In the genomic region with DNA sequence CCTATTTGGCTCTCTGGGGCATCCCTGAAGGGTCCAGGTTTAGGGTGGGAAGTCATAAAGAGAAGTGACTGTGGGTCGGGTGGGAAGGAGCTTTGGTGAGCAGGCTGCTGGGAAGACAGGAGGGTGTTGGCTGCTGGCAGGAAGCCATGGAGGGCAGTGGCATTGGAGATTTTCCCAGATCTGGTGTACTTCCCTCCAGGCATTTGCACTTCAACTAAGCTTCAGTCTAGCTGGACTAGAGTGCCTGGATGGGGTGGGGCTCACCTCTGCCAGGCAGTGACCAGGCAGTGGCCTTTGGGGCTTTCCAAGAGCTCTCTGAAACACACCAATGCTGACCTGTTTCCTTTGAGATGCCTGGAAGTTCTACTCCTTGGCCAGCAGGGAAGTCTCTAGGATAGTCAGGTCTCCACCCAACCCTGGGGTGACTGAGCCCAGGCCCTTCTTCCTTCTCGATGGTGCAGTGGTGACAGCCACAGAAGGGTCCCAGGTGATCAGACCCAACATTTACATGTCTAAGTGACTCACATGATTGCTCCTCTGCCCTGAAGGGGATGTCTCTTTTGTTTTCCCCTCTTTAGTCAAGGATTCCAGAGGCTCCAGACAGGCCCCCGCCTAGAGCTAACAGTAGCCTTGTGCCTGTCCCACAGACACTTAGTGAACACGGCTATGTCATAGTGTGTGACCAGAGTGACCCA, we compare ENCODE assay signal across 16 mouse cellular contexts. TPM values are rescaled to one million over a fixed set of nuclear protein-coding genes. Genes with fewer than 3 reads are reported as not detected.
A peak's percentile ranks its signal among the peaks of the same experiment; 100 is the strongest.
DNase-seq lines count a peak whose midpoint lies in the region; ATAC-seq and TF ChIP-seq lines count a peak whose summit lies in the region.
"Had no signal": no experiment of that assay in that cellular context is flagged by ENCODE, and none has a peak within 500 bp of the region (broad histone marks: within the 10 kb centered on the region; RNA-seq: fewer than 3 reads in every experiment).

No protein-coding gene starts in this region.

- H3K4me3 ChIP-seq in lung, embryonic 14.5 days (ENCODE audit: low read depth, low read length), result no peak overlapping the region
- no peak overlapping the region for H3K4me3 ChIP-seq in neural tube, embryonic 15.5 days (replicated peaks)
- no peak overlapping the region for H3K4me3 ChIP-seq in midbrain, embryonic 10.5 days
- H3K4me3 ChIP-seq: embryonic facial prominence, embryonic 13.5 days; forebrain, embryonic 13.5 days; heart, adult 2 months; layer of hippocampus, adult 2 months; midbrain, embryonic 12.5 days had no signal

- no peaks in the 10 kb centered on the region for H3K36me3 ChIP-seq in lung, embryonic 14.5 days (ENCODE audit: insufficient read depth)
- H3K36me3 ChIP-seq in neural tube, embryonic 15.5 days, result no peaks in the 10 kb centered on the region
- H3K36me3 ChIP-seq in midbrain, embryonic 10.5 days, result no peaks in the 10 kb centered on the region
- H3K36me3 ChIP-seq: embryonic facial prominence, embryonic 13.5 days; midbrain, embryonic 12.5 days had no signal

- no peak overlapping the region for H3K4me2 ChIP-seq in lung, embryonic 14.5 days
- no peak overlapping the region for H3K4me2 ChIP-seq in neural tube, embryonic 15.5 days
- H3K4me2 ChIP-seq: embryonic facial prominence, embryonic 13.5 days; forebrain, embryonic 13.5 days; midbrain, embryonic 12.5 days had no signal

- H3K27ac ChIP-seq in lung, embryonic 14.5 days (ENCODE audit: low read depth), result no peak overlapping the region
- H3K27ac ChIP-seq in neural tube, embryonic 15.5 days (replicated peaks), result no peak overlapping the region
- no peak overlapping the region for H3K27ac ChIP-seq in midbrain, embryonic 10.5 days (replicated peaks)
- H3K27ac ChIP-seq: embryonic facial prominence, embryonic 13.5 days; forebrain, embryonic 13.5 days; heart, adult 2 months; layer of hippocampus, adult 2 months; liver, embryonic 14.5 days; midbrain, embryonic 12.5 days had no signal

- H3K4me1 ChIP-seq in lung, embryonic 14.5 days (ENCODE audit: insufficient read depth), result no peaks in the 10 kb centered on the region
- H3K4me1 ChIP-seq in neural tube, embryonic 15.5 days, result no peaks in the 10 kb centered on the region
- peaks cover 8% of the 10 kb centered on the region; the same call in 1 of the 2 replicates for H3K4me1 ChIP-seq in midbrain, embryonic 10.5 days
- H3K4me1 ChIP-seq: embryonic facial prominence, embryonic 13.5 days; forebrain, embryonic 13.5 days; midbrain, embryonic 12.5 days had no signal

- peak; percentile 24 for DNase-seq in adrenal gland, postnatal 10 days
- DNase-seq in adrenal gland, postnatal 4 days (ENCODE audit: low spot score in 2 of 2), result no peak
- DNase-seq in ES-CJ7 (ENCODE audit: low read depth, low spot score), result peak; percentile 64
- DNase-seq in cerebellum, adult 18-20 months, result peak; percentile 64 to 69
- DNase-seq in lung, embryonic 14.5 days, result peak; percentile 49
- DNase-seq in B cell, adult 2 months, result no peak
- no peak for DNase-seq in midbrain, embryonic 10.5 days (ENCODE audit: low spot score)
- DNase-seq: heart, adult 2 months; heart, postnatal 36 days had no signal

- H3K9me3 ChIP-seq in lung, embryonic 14.5 days (ENCODE audit: low read depth, low read length), result no peaks in the 10 kb centered on the region
- H3K9me3 ChIP-seq in neural tube, embryonic 15.5 days (replicated peaks), result no peaks in the 10 kb centered on the region
- no peaks in the 10 kb centered on the region for H3K9me3 ChIP-seq in midbrain, embryonic 10.5 days (replicated peaks)
- H3K9me3 ChIP-seq: embryonic facial prominence, embryonic 13.5 days; forebrain, embryonic 13.5 days; midbrain, embryonic 12.5 days had no signal

- H3K27me3 ChIP-seq in lung, embryonic 14.5 days (ENCODE audit: insufficient read depth, low read length), result no peaks in the 10 kb centered on the region
- no peaks in the 10 kb centered on the region for H3K27me3 ChIP-seq in neural tube, embryonic 15.5 days (replicated peaks)
- no peaks in the 10 kb centered on the region for H3K27me3 ChIP-seq in midbrain, embryonic 10.5 days (ENCODE audit: low read depth, poor library complexity, severe bottlenecking)
- H3K27me3 ChIP-seq: embryonic facial prominence, embryonic 13.5 days; forebrain, embryonic 13.5 days; midbrain, embryonic 12.5 days had no signal

- H3K9ac ChIP-seq in lung, embryonic 14.5 days, result no peak overlapping the region
- H3K9ac ChIP-seq in neural tube, embryonic 15.5 days (replicated peaks), result no peak overlapping the region
- H3K9ac ChIP-seq: embryonic facial prominence, embryonic 13.5 days; forebrain, embryonic 13.5 days; liver, embryonic 14.5 days; midbrain, embryonic 12.5 days had no signal

- ATAC-seq in lung, embryonic 14.5 days (ENCODE audit: insufficient read depth), result no peak
- ATAC-seq in neural tube, embryonic 15.5 days (ENCODE audit: low FRiP score), result no peak
- ATAC-seq: forebrain, embryonic 13.5 days; intestine, embryonic 16.5 days had no signal

- TF ChIP-seq CTCF in lung, embryonic 14.5 days (IDR thresholded peaks at IDR 0.05; ENCODE audit: low read depth), result no peak

- 67% methylated on average over 4 of the region's 4 CpGs for WGBS in lung, embryonic 14.5 days
- 83% methylated on average over 4 of the region's 4 CpGs for WGBS in neural tube, embryonic 15.5 days
- 86% methylated on average over 4 of the region's 4 CpGs for WGBS in midbrain, embryonic 10.5 days

RNA-seq across cellular contexts. Expression of gene Rasgef1a, which starts 36.7 kb away (rescaled TPM):
- under 1 TPM; 0.21 to 0.36 TPM for total RNA-seq in adrenal gland, postnatal 10 days (2021)
- total RNA-seq in adrenal gland, postnatal 4 days (2021), result under 1 TPM; 0.31 to 0.45 TPM
- 1.0 and 1.1 TPM in 2 replicates for polyA plus RNA-seq in lung, embryonic 14.5 days (2014; fragmentation: Nextera tagmentation; extraction: Ambion mirVana)
- 3.3 and 4.3 TPM in 2 replicates for polyA plus RNA-seq in neural tube, embryonic 15.5 days (2015; fragmentation: Nextera tagmentation; extraction: Ambion mirVana)
- polyA plus RNA-seq in midbrain, embryonic 10.5 days (2016; fragmentation: Nextera tagmentation; extraction: Ambion mirVana), result 0.09 and 0.15 TPM in 2 replicates

Comparison
In these comparisons a context has a peak if more than half of its experiments do, and no peak if none do; other contexts are left out.
1. DNase-seq: peak in adrenal gland, postnatal 10 days (single experiment), ES-CJ7 (single experiment), cerebellum, adult 18-20 months (2 of 2) and lung, embryonic 14.5 days (single experiment); none in adrenal gland, postnatal 4 days (0 of 2), B cell, adult 2 months (0 of 2) and midbrain, embryonic 10.5 days (single experiment).